Mouse (Mus musculus) CH12.LX (cell line): ENCODE data around the gene Gcm1. TPM values are rescaled to one million over a fixed set of nuclear protein-coding genes. Genes with fewer than 3 reads are reported as not detected.
A peak's percentile ranks its signal among the peaks of the same experiment; 100 is the strongest.

Source experiments
- DNase-seq: peaks from one replicate; pipeline ENCODE4 v3.0.0-alpha.2; 2013; ENCODE audit errors: extremely low read depth
- H3K27ac ChIP-seq: 2 replicates; pipeline ENCODE4 v1.5.1; 2012; ENCODE audit warnings: low read depth, mild to moderate bottlenecking, control low read depth, moderate library complexity; ENCODE audit not compliant: insufficient read depth
- H3K27me3 ChIP-seq: replicated peaks from 2 replicates; pipeline ENCODE3; 2012; ENCODE audit warnings: inconsistent platforms
- H3K36me3 ChIP-seq, 2 experiments: replicated peaks in 1 of 2; 2 replicates each; pipeline versions ENCODE3 to v1.6.1; 2012; ENCODE audit warnings: inconsistent platforms in 1 of 2, low read length in 1 of 2, mild to moderate bottlenecking in 1 of 2, mixed read lengths in 1 of 2, moderate library complexity in 1 of 2; ENCODE audit not compliant: control insufficient read depth in 1 of 2, insufficient read depth in 1 of 2
- H3K4me1 ChIP-seq, 2 experiments: 2 replicates each; pipeline ENCODE4 v1.6.1; 2012; ENCODE audit warnings: inconsistent platforms in 1 of 2, moderate library complexity in 1 of 2; ENCODE audit not compliant: insufficient read depth in 2 of 2, control insufficient read depth in 1 of 2
- H3K4me2 ChIP-seq: 2 replicates; pipeline ENCODE4 v1.6.1; 2012; ENCODE audit warnings: low read depth, mild to moderate bottlenecking, control low read depth; ENCODE audit not compliant: poor library complexity, insufficient read depth, severe bottlenecking
- H3K4me3 ChIP-seq, 3 experiments: fragments of 150-350 bp in 1 of 3; sonication (generic) in 1 of 3; replicated peaks in 1 of 3; 2 replicates each; pipeline versions ENCODE3 to v1.5.1; 2011 to 2012; ENCODE audit warnings: low read depth in 2 of 3, low read length in 2 of 3, mild to moderate bottlenecking in 2 of 3, moderate library complexity in 2 of 3, control low read depth in 1 of 3, improper control_type of control experiment in 1 of 3, inconsistent platforms in 1 of 3, mixed read lengths in 1 of 3; ENCODE audit not compliant: poor library complexity in 1 of 3
- H3K79me2 ChIP-seq: replicated peaks from 2 replicates; pipeline ENCODE4 v1.6.1; 2012; ENCODE audit warnings: mild to moderate bottlenecking, moderate library complexity; ENCODE audit not compliant: control insufficient read depth, poor library complexity, insufficient read depth, severe bottlenecking; ENCODE audit errors: extremely low read depth
- H3K9ac ChIP-seq: 2 replicates; pipeline ENCODE4 v1.6.1; 2012; ENCODE audit warnings: low read depth, mild to moderate bottlenecking, control low read depth, moderate library complexity; ENCODE audit not compliant: insufficient read depth
- H3K9me3 ChIP-seq: replicated peaks from 2 replicates; pipeline ENCODE3; 2012; ENCODE audit warnings: low read length, inconsistent platforms, mixed read lengths
- E2F4 ChIP-seq: IDR thresholded peaks from 2 replicates; pipeline ENCODE4 v1.6.1; 2011; ENCODE audit warnings: low read depth, low read length, improper control_type of control experiment; ENCODE audit not compliant: insufficient replicate concordance
- ELF1 ChIP-seq: IDR thresholded peaks from 2 replicates; pipeline ENCODE4 v1.6.1; 2014; ENCODE audit warnings: low read depth, mild to moderate bottlenecking, inconsistent platforms, low read length, improper control_type of control experiment
- ETS1 ChIP-seq: conservative IDR thresholded peaks from 2 replicates; pipeline ENCODE4 v1.6.1; 2012; ENCODE audit warnings: low read depth, mild to moderate bottlenecking, inconsistent platforms, low read length, improper control_type of control experiment, moderate library complexity
- GABPA ChIP-seq: IDR thresholded peaks from 2 replicates; pipeline ENCODE4 v1.6.1; 2012; ENCODE audit warnings: low read depth, low read length, improper control_type of control experiment, inconsistent platforms; ENCODE audit not compliant: insufficient replicate concordance
- HCFC1 ChIP-seq: IDR thresholded peaks from 2 replicates; pipeline ENCODE4 v1.6.1; 2012; ENCODE audit warnings: low read depth, mild to moderate bottlenecking, inconsistent platforms, low read length, improper control_type of control experiment
- JUN ChIP-seq: IDR thresholded peaks from 2 replicates; pipeline ENCODE4 v1.6.1; 2011; ENCODE audit warnings: low read depth, mild to moderate bottlenecking, low read length, improper control_type of control experiment, moderate library complexity; ENCODE audit not compliant: insufficient read depth
- KAT2A ChIP-seq: IDR thresholded peaks from 2 replicates; pipeline ENCODE4 v1.6.1; 2012; ENCODE audit warnings: low read length, improper control_type of control experiment, inconsistent platforms; ENCODE audit not compliant: insufficient replicate concordance
- MEF2A ChIP-seq: IDR thresholded peaks from 2 replicates; pipeline ENCODE4 v1.6.1; 2014; ENCODE audit warnings: low read depth, mild to moderate bottlenecking, inconsistent platforms, low read length, improper control_type of control experiment, borderline replicate concordance
- MXI1 ChIP-seq: IDR thresholded peaks from 2 replicates; pipeline ENCODE4 v1.6.1; 2011; ENCODE audit warnings: mild to moderate bottlenecking, low read depth, low read length, improper control_type of control experiment
- MYC ChIP-seq: IDR thresholded peaks from 2 replicates; pipeline ENCODE4 v1.6.1; 2011; ENCODE audit warnings: low read depth, mild to moderate bottlenecking, improper control_type of control experiment, low read length
- NRF1 ChIP-seq: IDR thresholded peaks from 2 replicates; pipeline ENCODE4 v1.6.1; 2014; ENCODE audit warnings: low read depth, mild to moderate bottlenecking, inconsistent platforms, low read length, improper control_type of control experiment, moderate library complexity
- PAX5 ChIP-seq: IDR thresholded peaks from 2 replicates; pipeline ENCODE4 v1.6.1; 2012; ENCODE audit warnings: low read length, inconsistent platforms, mixed read lengths
- POLR2AphosphoS2 ChIP-seq: IDR thresholded peaks from 2 replicates; pipeline ENCODE4 v1.6.1; 2011; ENCODE audit warnings: low read depth, low read length, improper control_type of control experiment
- SMC3 ChIP-seq: IDR thresholded peaks from 2 replicates; pipeline ENCODE4 v1.6.1; 2011; ENCODE audit warnings: low read depth, low read length, improper control_type of control experiment
- TBP ChIP-seq: conservative IDR thresholded peaks from 2 replicates; pipeline ENCODE4 v1.6.1; 2011; ENCODE audit warnings: low read depth, low read length, improper control_type of control experiment
- UBTF ChIP-seq: IDR thresholded peaks from 2 replicates; pipeline ENCODE4 v1.6.1; 2012; ENCODE audit warnings: low read depth, mild to moderate bottlenecking, inconsistent platforms, low read length, improper control_type of control experiment, moderate library complexity
- USF2 ChIP-seq: conservative IDR thresholded peaks from 2 replicates; pipeline ENCODE4 v1.6.1; 2011; ENCODE audit warnings: low read depth, low read length, improper control_type of control experiment
- ZC3H11A ChIP-seq: IDR thresholded peaks from 2 replicates; pipeline ENCODE4 v1.6.1; 2012; ENCODE audit warnings: low read depth, mild to moderate bottlenecking, inconsistent platforms, low read length, improper control_type of control experiment
- ZMIZ1 ChIP-seq: IDR thresholded peaks from 2 replicates; pipeline ENCODE4 v1.6.1; 2012; ENCODE audit warnings: low read depth, mild to moderate bottlenecking, inconsistent platforms, low read length, improper control_type of control experiment
- ZNF384 ChIP-seq: IDR thresholded peaks from 2 replicates; pipeline ENCODE4 v1.6.1; 2012; ENCODE audit warnings: low read depth, low read length, improper control_type of control experiment, inconsistent platforms
- dilution Hi-C: fragments of 300-500 bp; cut with MboI; formaldehyde crosslinking; loops from 2 replicates; pipeline ENCODE4 v1.14.3; 2020; ENCODE audit warnings: low sequenced_read_pairs; ENCODE audit not compliant: extremely low pct_unique_long_range_greater_than_20kb, extremely low pct_ligation_motif_present
- in situ Hi-C: fragments of 300-500 bp; cut with MboI; formaldehyde crosslinking; loops from 3 replicates; pipeline ENCODE4 v1.14.3; 2019; ENCODE audit warnings: low sequenced_read_pairs, low pct_ligation_motif_present, low pct_unique_long_range_greater_than_20kb, mixed read lengths
- polyA plus RNA-seq: library from polyadenylated mRNA; unstranded; fragments of >175 nt; gene quantifications from 2 replicates; pipeline ENCODE4 v1.2.1, GENCODE M21; 2012; ENCODE audit warnings: low read depth; ENCODE audit not compliant: insufficient read length
- total RNA-seq, 2 experiments: library from RNA; depleted of rRNA; stranded (reverse); fragments of 300-350 nt in 1 of 2; fragments of >200 nt in 1 of 2; gene quantifications; 2 replicates each; pipeline ENCODE4 v1.2.3; 2012 to 2014

Gcm1 gene
- total and polyA plus RNA-seq, 3 experiments, result not detected

GRCm38 (mm10) chr9:78106821-78107220, 55.1 kb downstream of the Gcm1 start:
- Histone ChIP-seq H3K4me2 (no peak overlapping the region), H3K9ac (no peak overlapping the region), H3K27me3 (no peaks in the 10 kb centered on the region), H3K4me1 (peaks cover 4 to 41% of the 10 kb centered on the region in 2 experiments; a peak in 3 of 4 replicates), H3K36me3 (peaks cover 2 to 26% of the 10 kb centered on the region in 2 experiments), H3K4me3 (no peak overlapping the region), H3K27ac (no peak overlapping the region), H3K9me3 (no peaks in the 10 kb centered on the region), H3K79me2 (no peaks in the 10 kb centered on the region; the same call in 1 of the 2 replicates)
- dilution Hi-C loops (no loop called here), in situ Hi-C loops (no loop called here)
- no peak for DNase-seq
- TF ChIP-seq ETS1, result no peak
- no peak for TF ChIP-seq TBP
- TF ChIP-seq ZC3H11A, result no peak
- TF ChIP-seq E2F4, result no peak
- no peak for TF ChIP-seq SMC3
- TF ChIP-seq USF2, result no peak
- no peak for TF ChIP-seq PAX5

DNA sequence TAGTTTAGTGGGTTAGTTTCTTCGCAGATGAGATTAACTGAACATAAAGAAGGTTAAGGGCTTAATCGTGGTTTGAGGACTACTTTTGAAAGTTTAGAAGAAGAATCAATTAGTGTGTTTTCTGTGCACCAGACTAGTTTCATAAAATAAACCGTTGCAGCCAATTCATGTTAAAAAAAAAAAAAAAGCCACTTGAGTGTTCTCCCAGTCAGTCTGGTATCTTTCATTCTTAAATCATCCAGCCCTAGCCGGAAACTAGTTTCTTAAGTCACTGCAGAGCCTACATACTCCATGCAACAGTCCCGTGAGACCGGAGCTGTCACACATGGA, 55.8 kb downstream of the Gcm1 start:
- Histone ChIP-seq H3K9ac (peak overlapping the region; percentile 86), H3K36me3 (peaks cover 2 to 22% of the 10 kb centered on the region in 2 experiments), H3K27me3 (no peaks in the 10 kb centered on the region), H3K27ac (no peak overlapping the region), H3K4me3 (peak overlapping the region; percentile 75 to 88 (median 88)), H3K4me2 (peak overlapping the region; percentile 52), H3K79me2 (no peaks in the 10 kb centered on the region; the same call in 1 of the 2 replicates), H3K4me1 (peaks cover 4 to 45% of the 10 kb centered on the region in 2 experiments; a peak in 3 of 4 replicates), H3K9me3 (no peaks in the 10 kb centered on the region)
- in situ Hi-C loops, result no loop called here
- dilution Hi-C loops, result no loop called here
- TF ChIP-seq UBTF, result no peak
- no peak for TF ChIP-seq POLR2AphosphoS2
- TF ChIP-seq ZMIZ1, result no peak
- no peak for TF ChIP-seq TBP
- TF ChIP-seq PAX5, result no peak
- no peak for TF ChIP-seq ELF1
- TF ChIP-seq ZNF384, result peak; percentile 74; the same call in 1 of the 2 replicates
- TF ChIP-seq JUN, result no peak
- no peak for TF ChIP-seq NRF1
- TF ChIP-seq GABPA, result no peak
- no peak for TF ChIP-seq HCFC1
- TF ChIP-seq E2F4, result no peak
- TF ChIP-seq KAT2A, result no peak
- TF ChIP-seq MYC, result 0 out of 2 replicates have a peak, but pooled peaks have one; percentile 32
- no peak for TF ChIP-seq MEF2A
- no peak for TF ChIP-seq MXI1
- peak; percentile 56 for DNase-seq
